Mouse (Mus musculus) neural tube, embryonic 12.5 days (tissue): ENCODE results near the gene Elac2. TPM values are rescaled to one million over a fixed set of nuclear protein-coding genes. Genes with fewer than 3 reads are reported as not detected.

ENCODE experiments used
- ATAC-seq: fragments of 200-750 bp; cut with Nextera tagmentation; 2 replicates; pipeline ENCODE4 v1.8.0; 2017; ENCODE audit warnings: low read depth, mild to moderate bottlenecking, moderate TSS enrichment, moderate library complexity; ENCODE audit not compliant: low FRiP score
- H3K27ac ChIP-seq: fragments of 300-500 bp; sonication (generic); 2 replicates; pipeline ENCODE4 v1.5.1; 2016
- H3K27me3 ChIP-seq: fragments of 300-500 bp; sonication (generic); replicated peaks from 2 replicates; pipeline ENCODE4 v1.6.1; 2016; ENCODE audit warnings: mild to moderate bottlenecking
- H3K36me3 ChIP-seq: fragments of 300-500 bp; sonication (generic); 2 replicates; pipeline ENCODE4 v1.6.1; 2016; ENCODE audit warnings: mild to moderate bottlenecking
- H3K4me1 ChIP-seq: fragments of 300-500 bp; sonication (generic); 2 replicates; pipeline ENCODE4 v1.6.1; 2016
- H3K4me2 ChIP-seq: fragments of 300-500 bp; sonication (generic); replicated peaks from 2 replicates; pipeline ENCODE4 v1.6.1; 2016; ENCODE audit warnings: mild to moderate bottlenecking
- H3K4me3 ChIP-seq: fragments of 300-500 bp; sonication (generic); 2 replicates; pipeline ENCODE4 v1.5.1; 2016
- H3K9ac ChIP-seq: fragments of 300-500 bp; sonication (generic); 2 replicates; pipeline ENCODE4 v1.6.1; 2016; ENCODE audit warnings: mild to moderate bottlenecking
- H3K9me3 ChIP-seq: fragments of 300-500 bp; sonication (generic); 2 replicates; pipeline ENCODE4 v1.6.1; 2016; ENCODE audit warnings: mild to moderate bottlenecking
- WGBS: fragments of 180-500 bp; shearing (Covaris S2); methylation state at CpG from one replicate; pipeline ENCODE4 v1.1.7; 2016; 5-methylcytosine and 5-hydroxymethylcytosine counted together
- polyA plus RNA-seq: library from polyadenylated mRNA; unstranded; fragments of >200 nt; fragmentation: Nextera tagmentation; extraction: Ambion mirVana; gene quantifications from 2 replicates; pipeline ENCODE4 v1.2.1, GENCODE M21; 2016

Elac2 gene
- polyA plus RNA-seq, 1 experiment from 2014 or later = 37.5 TPM

- H3K9ac ChIP-seq = no peak overlapping the region
- no peak overlapping the region for H3K27ac ChIP-seq
- no peak overlapping the region for H3K4me2 ChIP-seq
- H3K36me3 ChIP-seq = no peaks in the 10 kb centered on the region
- no peaks in the 10 kb centered on the region for H3K27me3 ChIP-seq
- 93% methylated on average over 1 of the region's 1 CpGs for WGBS
- no peak for ATAC-seq
- H3K4me3 ChIP-seq = no peak overlapping the region
- no peaks in the 10 kb centered on the region for H3K9me3 ChIP-seq
- no peaks in the 10 kb centered on the region for H3K4me1 ChIP-seq
These were observed 51.4 kb downstream of the Elac2 start for GRCm38 (mm10) chr11:65030201-65030600.

- WGBS = 88% methylated on average over 7 of the region's 7 CpGs
- ATAC-seq = no peak
- H3K9me3 ChIP-seq = no peaks in the 10 kb centered on the region
- H3K36me3 ChIP-seq = no peaks in the 10 kb centered on the region
- H3K4me3 ChIP-seq = no peak overlapping the region
- H3K4me2 ChIP-seq = no peak overlapping the region
- H3K27ac ChIP-seq = no peak overlapping the region
- no peaks in the 10 kb centered on the region for H3K4me1 ChIP-seq
- H3K27me3 ChIP-seq = no peaks in the 10 kb centered on the region
- no peak overlapping the region for H3K9ac ChIP-seq
These were observed 53.4 kb downstream of the Elac2 start for GRCm38 (mm10) chr11:65032221-65032620.

- whole genome bisulfite sequencing = 44% methylated on average over 2 of the region's 2 CpGs
- no peaks in the 10 kb centered on the region for H3K36me3 ChIP-seq
- H3K9me3 ChIP-seq = no peaks in the 10 kb centered on the region
- no peak for ATAC-seq
- no peak overlapping the region for H3K4me2 ChIP-seq
- H3K4me3 ChIP-seq = no peak overlapping the region
- H3K27ac ChIP-seq = no peak overlapping the region
- H3K4me1 ChIP-seq = no peaks in the 10 kb centered on the region; the same call in 1 of the 2 replicates
- H3K9ac ChIP-seq = no peak overlapping the region
- no peaks in the 10 kb centered on the region for H3K27me3 ChIP-seq
These were observed 60.2 kb downstream of the Elac2 start for GRCm38 (mm10) chr11:65038996-65039395.

- Histone ChIP-seq H3K4me2 (no peak overlapping the region), H3K4me3 (no peak overlapping the region), H3K9ac (no peak overlapping the region), H3K4me1 (no peaks in the 10 kb centered on the region; the same call in 1 of the 2 replicates), H3K27me3 (no peaks in the 10 kb centered on the region), H3K9me3 (no peaks in the 10 kb centered on the region), H3K36me3 (no peaks in the 10 kb centered on the region), H3K27ac (no peak overlapping the region)
- WGBS = 62% methylated on average over 12 of the region's 12 CpGs
- no peak for ATAC-seq
These were observed 60.8 kb downstream of the Elac2 start for GRCm38 (mm10) chr11:65039517-65040095.

- Histone ChIP-seq H3K4me3 (no peak overlapping the region), H3K27ac (no peak overlapping the region), H3K27me3 (no peaks in the 10 kb centered on the region), H3K4me1 (no peaks in the 10 kb centered on the region; the same call in 1 of the 2 replicates), H3K9me3 (no peaks in the 10 kb centered on the region), H3K4me2 (no peak overlapping the region), H3K9ac (no peak overlapping the region), H3K36me3 (no peaks in the 10 kb centered on the region)
- 80% methylated on average over 6 of the region's 6 CpGs for WGBS
- no peak for ATAC-seq
These were observed 61.7 kb downstream of the Elac2 start for GRCm38 (mm10) chr11:65040556-65040955.

- Histone ChIP-seq H3K9me3 (no peaks in the 10 kb centered on the region), H3K27ac (no peak overlapping the region), H3K9ac (no peak overlapping the region), H3K27me3 (no peaks in the 10 kb centered on the region), H3K36me3 (no peaks in the 10 kb centered on the region), H3K4me3 (no peak overlapping the region), H3K4me2 (no peak overlapping the region), H3K4me1 (0 out of 2 replicates have a peak, but pooled peaks cover 3% of the 10 kb centered on the region)
- no peak for ATAC-seq
- WGBS = 84% methylated on average over 7 of the region's 7 CpGs
These were observed 70.3 kb downstream of the Elac2 start for GRCm38 (mm10) chr11:65049090-65049489.

GRCm38 (mm10) chr11:65050819-65051218, 72.0 kb downstream of the Elac2 start:
- Histone ChIP-seq H3K4me3 (no peak overlapping the region), H3K4me2 (no peak overlapping the region)
- 94% methylated on average over 5 of the region's 5 CpGs for WGBS

More at GRCm38 (mm10) chr11:65050819-65051218, 72.0 kb downstream of the Elac2 start:
- Histone ChIP-seq H3K27me3 (no peaks in the 10 kb centered on the region), H3K27ac (no peak overlapping the region), H3K9ac (no peak overlapping the region), H3K4me1 (0 out of 2 replicates have a peak, but pooled peaks cover 4% of the 10 kb centered on the region), H3K9me3 (no peaks in the 10 kb centered on the region), H3K36me3 (no peaks in the 10 kb centered on the region)
- no peak for ATAC-seq

Other genes with a start within 250 kb of the Elac2 start
- not detected in 2 replicates for gene 1700086D15Rik, start 180.9 kb downstream of the Elac2 start, polyA plus RNA-seq
- gene Arhgap44, start 183.9 kb downstream of the Elac2 start, polyA plus RNA-seq = 6.8 and 7.9 TPM in 2 replicates